Mouse (Mus musculus) embryonic facial prominence, embryonic 14.5 days (tissue): ENCODE data around the gene Btaf1. TPM values are rescaled to one million over a fixed set of nuclear protein-coding genes. Genes with fewer than 3 reads are reported as not detected.

Source experiments
- ATAC-seq: fragments of 200-750 bp; cut with Nextera tagmentation; 2 replicates; pipeline ENCODE4 v1.8.0; 2017; ENCODE audit warnings: low read depth, moderate number of reproducible peaks, moderate TSS enrichment
- DNase-seq: peaks from one replicate; pipeline ENCODE4 v3.0.0-alpha.2; 2015; ENCODE audit warnings: low spot score
- H3K27ac ChIP-seq: fragments of 300-500 bp; sonication (generic); replicated peaks from 2 replicates; pipeline ENCODE4 v1.5.1; 2014; ENCODE audit warnings: low read depth, mild to moderate bottlenecking, low read length, moderate library complexity
- H3K27me3 ChIP-seq: fragments of 300-500 bp; sonication (generic); replicated peaks from 2 replicates; pipeline ENCODE4 v1.6.1; 2014; ENCODE audit warnings: low read length; ENCODE audit not compliant: control insufficient read depth, insufficient read depth
- H3K36me3 ChIP-seq: fragments of 300-500 bp; sonication (generic); 2 replicates; pipeline ENCODE4 v1.6.1; 2014; ENCODE audit warnings: low read length, mixed read lengths; ENCODE audit not compliant: control insufficient read depth, insufficient read depth
- H3K4me1 ChIP-seq: fragments of 300-500 bp; sonication (generic); 2 replicates; pipeline ENCODE4 v1.6.1; 2014; ENCODE audit warnings: antibody characterized with exemption, low read length; ENCODE audit not compliant: control insufficient read depth, insufficient read depth
- H3K4me2 ChIP-seq: fragments of 300-500 bp; sonication (generic); 2 replicates; pipeline ENCODE4 v1.6.1; 2014; ENCODE audit warnings: low read depth, mild to moderate bottlenecking, low read length, moderate library complexity, mixed read lengths
- H3K4me3 ChIP-seq: fragments of 300-500 bp; sonication (generic); 2 replicates; pipeline ENCODE4 v1.5.1; 2014; ENCODE audit warnings: low read depth, mild to moderate bottlenecking, low read length
- H3K9ac ChIP-seq: fragments of 300-500 bp; sonication (generic); 2 replicates; pipeline ENCODE4 v1.6.1; 2014; ENCODE audit warnings: low read depth, mild to moderate bottlenecking, low read length, moderate library complexity, mixed read lengths
- H3K9me3 ChIP-seq: fragments of 300-500 bp; sonication (generic); 2 replicates; pipeline ENCODE4 v1.6.1; 2016; ENCODE audit warnings: low read length; ENCODE audit not compliant: control insufficient read depth
- WGBS: fragments of 180-500 bp; shearing (Covaris S2); extraction: QIAGEN DNeasy Blood & Tissue Kit; methylation state at CpG from one replicate; pipeline ENCODE4 v1.1.7; 2014; 5-methylcytosine and 5-hydroxymethylcytosine counted together
- polyA plus RNA-seq: library from polyadenylated mRNA; unstranded; fragments of >200 nt; fragmentation: Nextera tagmentation; extraction: Ambion mirVana; gene quantifications from 2 replicates; pipeline ENCODE4 v1.2.1, GENCODE M21; 2014

Gene Btaf1
- polyA plus RNA-seq, 1 experiment from 2014 or later = 12.5 TPM

GRCm38 (mm10) chr19:37050643-37051345, 124.9 kb downstream of the Btaf1 start:
- 59% methylated on average over 4 of the region's 4 CpGs for WGBS

GRCm38 (mm10) chr19:37055976-37056556, 130.2 kb downstream of the Btaf1 start:
- DNase-seq = no peak
- no peaks in the 10 kb centered on the region for H3K4me1 ChIP-seq
- H3K27me3 ChIP-seq = no peaks in the 10 kb centered on the region
- ATAC-seq = no peak
- H3K36me3 ChIP-seq = no peaks in the 10 kb centered on the region
- no peak overlapping the region for H3K4me2 ChIP-seq
- H3K27ac ChIP-seq = no peak overlapping the region
- no peak overlapping the region for H3K9ac ChIP-seq
- H3K4me3 ChIP-seq = no peak overlapping the region
- no peaks in the 10 kb centered on the region for H3K9me3 ChIP-seq
- WGBS = 74% methylated on average over 4 of the region's 4 CpGs

More at GRCm38 (mm10) chr19:37050643-37051345, 124.9 kb downstream of the Btaf1 start:
- Histone ChIP-seq H3K36me3 (no peaks in the 10 kb centered on the region), H3K4me3 (no peak overlapping the region), H3K27me3 (no peaks in the 10 kb centered on the region), H3K27ac (no peak overlapping the region), H3K9me3 (no peaks in the 10 kb centered on the region), H3K9ac (no peak overlapping the region), H3K4me2 (no peak overlapping the region), H3K4me1 (no peaks in the 10 kb centered on the region)
- DNase-seq = peak; percentile 77
- ATAC-seq = 0 out of 2 replicates have a peak, but pooled peaks have one; percentile 22

GRCm38 (mm10) chr19:37057161-37057905, 131.5 kb downstream of the Btaf1 start:
- H3K4me1 ChIP-seq = no peaks in the 10 kb centered on the region
- no peaks in the 10 kb centered on the region for H3K36me3 ChIP-seq
- H3K27me3 ChIP-seq = no peaks in the 10 kb centered on the region
- H3K9ac ChIP-seq = no peak overlapping the region
- peak; percentile 27 for DNase-seq
- no peaks in the 10 kb centered on the region for H3K9me3 ChIP-seq
- H3K27ac ChIP-seq = no peak overlapping the region
- H3K4me3 ChIP-seq = no peak overlapping the region
- no peak overlapping the region for H3K4me2 ChIP-seq
- ATAC-seq = no peak
- 69% methylated on average over 8 of the region's 8 CpGs for WGBS

- Histone ChIP-seq H3K4me2 (no peak overlapping the region), H3K27ac (no peak overlapping the region), H3K4me1 (no peaks in the 10 kb centered on the region), H3K9me3 (no peaks in the 10 kb centered on the region), H3K4me3 (no peak overlapping the region), H3K27me3 (no peaks in the 10 kb centered on the region), H3K9ac (no peak overlapping the region), H3K36me3 (no peaks in the 10 kb centered on the region)
- 49% methylated on average over 2 of the region's 2 CpGs for WGBS
- ATAC-seq (no peak), DNase-seq (peak; percentile 65)
These were observed 133.7 kb downstream of the Btaf1 start for GRCm38 (mm10) chr19:37059623-37060022.

- DNase-seq (no peak), ATAC-seq (no peak)
- 81% methylated on average over 4 of the region's 4 CpGs for WGBS
- H3K27ac ChIP-seq = no peak overlapping the region
- H3K4me3 ChIP-seq = no peak overlapping the region
- no peak overlapping the region for H3K9ac ChIP-seq
- no peak overlapping the region for H3K4me2 ChIP-seq
- H3K4me1 ChIP-seq = no peaks in the 10 kb centered on the region
- H3K36me3 ChIP-seq = no peaks in the 10 kb centered on the region
- no peaks in the 10 kb centered on the region for H3K27me3 ChIP-seq
- no peaks in the 10 kb centered on the region for H3K9me3 ChIP-seq
These were observed 134.2 kb downstream of the Btaf1 start for GRCm38 (mm10) chr19:37060078-37060477.

Other genes with a start within 250 kb of the Btaf1 start
- gene Ppp1r3c, start 189.4 kb upstream of the Btaf1 start, polyA plus RNA-seq = 20.9 and 23.7 TPM in 2 replicates
- 76.7 and 79.5 TPM in 2 replicates for gene Tnks2, start 91.8 kb upstream of the Btaf1 start, polyA plus RNA-seq
- gene Fgfbp3, start 6.5 kb upstream of the Btaf1 start, polyA plus RNA-seq = 3.3 and 4.1 TPM in 2 replicates